Mouse (Mus musculus): Measurements from ENCODE around the gene Slco1a6. TPM values are rescaled to one million over a fixed set of nuclear protein-coding genes. Genes with fewer than 3 reads are reported as not detected.

The Slco1a6 gene
- polyA plus RNA-seq, 1 experiment from 2014 or later = not detected

Other genes with a start within 250 kb of the Slco1a6 start
- gene Gm6614, start 197.1 kb downstream of the Slco1a6 start, polyA plus RNA-seq (2015; fragmentation: Nextera tagmentation; extraction: Ambion mirVana) = 0.10 TPM in 1 of 2 replicates, not detected in the other
- gene Iapp, start 89.9 kb upstream of the Slco1a6 start, polyA plus RNA-seq (2015; fragmentation: Nextera tagmentation; extraction: Ambion mirVana) = 0.31 and 0.42 TPM in 2 replicates
- 0.17 and 0.24 TPM in 2 replicates for gene Slco1a5, start 114.5 kb upstream of the Slco1a6 start, polyA plus RNA-seq (2015; fragmentation: Nextera tagmentation; extraction: Ambion mirVana)
- 21.5 and 25.2 TPM in 2 replicates for gene Pyroxd1, start 137.1 kb upstream of the Slco1a6 start, polyA plus RNA-seq (2015; fragmentation: Nextera tagmentation; extraction: Ambion mirVana)
- 29.1 and 31.2 TPM in 2 replicates for gene Recql, start 178.6 kb upstream of the Slco1a6 start, polyA plus RNA-seq (2015; fragmentation: Nextera tagmentation; extraction: Ambion mirVana)
- 80.6 and 85.5 TPM in 2 replicates for gene Golt1b, start 178.7 kb upstream of the Slco1a6 start, polyA plus RNA-seq (2015; fragmentation: Nextera tagmentation; extraction: Ambion mirVana)
- gene Spx, start 204.9 kb upstream of the Slco1a6 start, polyA plus RNA-seq (2015; fragmentation: Nextera tagmentation; extraction: Ambion mirVana) = 1.3 and 3.4 TPM in 2 replicates

Data from forebrain, embryonic 15.5 days (tissue).